In genomic region chr8:126757951-126758757, GRCm38 (mm10) we compare ENCODE assay signal across 8 mouse cellular contexts.
DNase-seq lines count a peak whose midpoint lies in the region; ATAC-seq lines count a peak whose summit lies in the region.

No protein-coding gene starts in this region.

- peak overlapping the region; percentile 1; the same call in 1 of the 2 replicates for H3K27ac ChIP-seq in intestine, embryonic 16.5 days (ENCODE audit: low read length)

- DNase-seq in kidney, adult 9 months = peak; percentile 40
- DNase-seq in kidney, adult 8-10 months = no peak
- DNase-seq in frontal cortex, adult 2 months (ENCODE audit: extremely low spot score in 1 of 2, low spot score in 1 of 2) = peak; percentile 18 to 34
- peak; percentile 76 to 86 for DNase-seq in lung, adult 18-20 months
- peak; percentile 48 for DNase-seq in spleen, adult 18-20 months
- DNase-seq in cerebellum, adult 11 months = no peak
- DNase-seq in MN1 (ENCODE audit: low spot score) = no peak

- H3K36me3 ChIP-seq in intestine, embryonic 16.5 days (ENCODE audit: control insufficient read depth, insufficient read depth, low read length) = no peaks in the 10 kb centered on the region

- no peak overlapping the region for H3K4me3 ChIP-seq in intestine, embryonic 16.5 days (ENCODE audit: low read length)

- 71% methylated on average over 12 of the region's 12 CpGs for WGBS in intestine, embryonic 16.5 days

- no peaks in the 10 kb centered on the region for H3K9me3 ChIP-seq in intestine, embryonic 16.5 days (ENCODE audit: control insufficient read depth, low read length)

- peak; percentile 45; the same call in 1 of the 2 replicates for ATAC-seq in intestine, embryonic 16.5 days

- no peak overlapping the region for H3K9ac ChIP-seq in intestine, embryonic 16.5 days (ENCODE audit: low read depth, low read length)

- H3K4me1 ChIP-seq in intestine, embryonic 16.5 days (ENCODE audit: control insufficient read depth, insufficient read depth, low read length) = no peaks in the 10 kb centered on the region; the same call in 1 of the 2 replicates

- H3K27me3 ChIP-seq in intestine, embryonic 16.5 days (replicated peaks; ENCODE audit: control insufficient read depth, insufficient read depth, low read length) = no peaks in the 10 kb centered on the region

- no peak overlapping the region for H3K4me2 ChIP-seq in intestine, embryonic 16.5 days (ENCODE audit: low read depth, low read length)

Comparison
In these comparisons a context has a peak if more than half of its experiments do, and no peak if none do; other contexts are left out.
1. DNase-seq: peak in kidney, adult 9 months (single experiment), frontal cortex, adult 2 months (2 of 2), lung, adult 18-20 months (2 of 2) and spleen, adult 18-20 months (2 of 2); none in kidney, adult 8-10 months (0 of 2), cerebellum, adult 11 months (single experiment) and MN1 (single experiment).